Mouse (Mus musculus) ovary, postnatal 10 days (tissue): Measurements from ENCODE around the gene Gm28038.

Source experiments
- DNase-seq: peaks from one replicate; pipeline ENCODE4 v3.0.0; 2022; ENCODE audit warnings: low spot score

Gene Gm28038

DNA sequence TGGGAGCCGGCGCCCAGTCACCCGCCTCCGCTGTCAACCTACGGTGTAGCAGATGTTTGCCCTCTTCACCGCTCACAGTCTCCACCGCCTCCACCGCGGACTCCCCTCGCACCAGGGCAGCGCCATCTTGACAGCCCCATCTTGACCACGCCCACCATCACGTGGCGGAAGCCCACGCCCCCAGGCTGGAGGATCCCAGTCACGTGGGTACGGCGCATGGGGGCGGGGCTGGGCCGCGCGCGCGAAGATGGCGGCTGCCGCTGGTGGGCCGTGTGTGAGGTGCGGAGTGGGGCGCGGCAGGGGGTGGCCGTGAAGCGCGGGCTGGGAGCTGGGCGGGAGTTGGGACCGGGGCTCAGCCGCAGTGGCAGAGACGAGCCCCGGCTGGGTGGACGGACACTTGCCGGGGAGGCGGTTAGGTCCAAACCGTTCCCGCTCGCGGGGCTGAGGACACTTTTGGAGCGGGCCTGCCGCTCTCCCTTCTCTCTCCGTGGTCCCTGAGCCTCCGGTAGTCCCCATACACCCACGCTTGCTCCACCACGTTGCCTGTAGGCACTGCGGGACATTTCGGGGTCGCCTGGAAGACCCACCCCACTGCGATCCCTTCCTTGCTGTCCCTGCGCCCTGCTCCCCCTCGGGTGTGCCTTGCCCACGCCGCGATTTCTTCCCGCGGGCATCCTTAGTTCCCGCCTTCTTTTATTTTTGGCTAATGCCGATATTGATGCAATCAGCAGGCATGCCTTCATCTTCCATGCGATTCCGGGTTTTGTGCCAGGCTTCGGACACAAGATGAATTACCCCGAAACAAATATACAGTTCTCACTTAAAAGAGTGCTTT, 5.6 kb downstream of the Gm28038 start, which contains the start of the genes Dolk and Nup188:
TSS of gene Dolk (minus strand) at position 143 of the 835 bp plus-strand sequence.
TSS of gene Nup188 (plus strand) at position 206 of the 835 bp plus-strand sequence.
- peak; percentile 93 for DNase-seq

DNA sequence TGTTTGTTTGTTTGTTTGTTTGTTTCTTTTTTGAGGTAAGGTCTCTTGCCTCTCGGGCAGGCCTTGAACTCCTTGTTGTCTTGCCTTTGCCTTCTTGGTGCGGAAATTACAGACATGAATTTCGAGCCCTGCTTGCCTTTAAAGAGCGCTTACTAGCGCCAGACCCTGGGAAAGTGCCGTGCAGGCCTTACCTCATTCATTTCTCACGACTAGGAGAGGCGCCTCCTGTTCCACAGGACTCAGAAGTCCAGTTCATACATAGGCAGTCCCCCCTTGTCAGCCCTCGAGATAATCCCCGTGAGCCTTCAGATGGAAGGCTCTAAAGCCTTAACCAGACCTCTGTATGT, 6.2 kb downstream of the Gm28038 start:
- DNase-seq: no peak

DNA sequence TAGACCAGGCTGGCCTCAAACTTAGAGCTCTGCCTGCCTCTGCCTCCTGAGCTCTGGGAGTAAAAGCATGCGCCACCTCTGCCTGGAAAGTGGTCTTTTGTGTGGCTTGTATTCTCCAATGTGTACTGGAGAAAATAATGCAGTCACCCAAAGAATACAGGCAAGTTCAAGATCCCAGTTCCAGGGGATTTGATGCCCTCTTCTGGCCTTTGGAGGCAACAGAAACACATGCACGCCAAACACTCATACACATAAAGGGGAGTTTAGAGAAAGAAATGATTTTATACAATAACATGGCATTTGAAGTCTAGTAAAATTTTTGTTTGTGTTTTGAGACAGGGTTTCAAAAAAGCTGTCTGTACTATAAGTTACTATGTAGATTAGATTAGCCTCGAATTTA, 18.7 kb downstream of the Gm28038 start:
- no peak for DNase-seq

DNA sequence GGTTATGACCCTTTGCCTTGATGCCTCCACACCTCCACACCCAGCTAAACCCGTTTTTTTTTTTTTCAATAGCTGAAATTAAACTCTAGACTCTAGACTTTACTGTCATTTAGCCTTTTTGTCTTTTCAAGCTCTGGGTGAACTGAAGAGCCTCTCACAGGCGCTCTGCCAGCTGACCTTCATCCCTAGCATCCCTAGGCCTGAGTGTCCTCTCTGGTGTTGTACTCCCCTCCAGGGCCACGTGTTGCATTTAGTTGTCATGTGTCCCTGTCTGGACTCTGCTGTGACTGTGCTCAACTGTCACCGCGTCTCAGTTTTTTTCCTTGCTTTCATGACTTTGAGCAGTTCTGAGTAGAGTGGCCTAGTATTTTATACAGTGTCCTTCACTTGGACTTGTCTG, 19.1 kb downstream of the Gm28038 start:
- DNase-seq: no peak

DNA sequence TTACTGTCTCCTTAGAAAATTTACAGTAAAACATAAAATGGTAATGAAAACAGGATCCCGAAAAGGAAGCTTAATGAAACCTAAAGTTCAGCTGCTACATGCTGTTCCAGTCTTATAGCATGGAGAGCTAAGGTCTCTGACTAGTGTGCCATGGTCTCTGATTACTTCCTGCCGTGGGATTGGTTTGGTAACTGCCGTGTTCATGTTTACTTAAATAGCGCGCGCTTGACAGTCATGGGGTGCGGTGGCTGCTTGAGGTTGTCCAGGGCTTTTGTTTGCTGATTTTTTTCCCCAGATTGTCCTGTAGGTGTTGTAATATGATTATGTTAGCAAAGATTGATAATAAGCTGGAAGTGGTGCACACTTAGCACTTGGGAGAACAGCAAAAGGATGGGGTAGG, 25.2 kb downstream of the Gm28038 start:
- DNase-seq: no peak

DNA sequence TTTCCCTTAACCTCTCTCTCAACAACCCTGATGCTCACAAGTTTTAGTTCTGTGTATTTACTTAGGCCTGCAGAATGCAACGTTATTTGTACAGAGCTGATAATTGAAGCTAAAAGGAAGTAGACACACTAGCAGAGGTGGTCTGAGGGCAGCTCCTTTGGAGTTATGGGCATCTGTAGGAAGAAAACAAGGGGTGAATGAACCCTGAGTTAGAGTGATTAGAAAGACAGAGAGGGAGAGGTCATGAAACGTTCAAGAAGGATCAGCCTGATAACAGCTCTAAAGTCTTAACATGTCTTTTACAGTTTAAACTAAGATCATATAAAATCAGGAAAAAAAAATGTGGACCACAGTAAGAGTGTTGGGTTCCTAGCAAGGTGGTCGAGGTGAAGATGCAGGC, 28.5 kb downstream of the Gm28038 start:
- no peak for DNase-seq

DNA sequence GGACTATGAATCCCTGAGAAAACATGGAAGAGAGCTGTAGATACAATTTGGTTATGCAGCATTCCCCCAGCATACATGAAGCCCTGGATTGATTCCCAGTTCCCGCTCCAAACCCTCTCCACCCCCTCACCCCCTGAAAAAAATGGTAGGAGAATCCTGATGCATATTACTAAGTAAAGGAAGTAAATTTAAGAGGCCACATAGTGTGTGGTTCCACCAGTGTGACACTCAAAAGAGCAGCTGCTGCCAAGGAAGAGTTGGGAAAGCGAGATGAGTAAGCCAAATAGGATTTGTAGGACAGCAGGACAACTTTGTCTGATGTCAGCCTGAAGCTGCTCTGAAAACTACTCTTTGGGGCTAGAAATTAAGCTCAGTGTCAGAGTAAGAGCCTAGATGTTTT, 30.6 kb downstream of the Gm28038 start:
- no peak for DNase-seq

DNA sequence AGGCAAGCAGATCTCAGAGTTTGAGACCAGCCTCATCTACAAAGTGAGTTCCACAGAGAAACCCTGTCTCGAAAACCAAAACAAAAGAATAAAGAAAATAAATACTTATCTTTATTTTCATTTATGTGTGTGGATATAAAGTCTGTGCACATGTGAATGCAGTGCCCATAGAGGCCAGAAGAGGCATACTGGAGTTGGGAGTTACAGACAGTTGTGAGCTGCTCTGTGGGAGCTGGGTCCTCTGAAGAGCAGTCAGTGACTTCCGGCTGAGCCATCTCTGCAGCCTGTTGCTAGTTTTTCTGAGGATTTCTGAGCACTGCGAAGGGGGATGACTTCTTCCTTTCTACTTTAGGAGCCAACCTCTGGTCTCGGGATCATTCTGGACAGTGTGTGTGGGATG, 35.3 kb downstream of the Gm28038 start:
- no peak for DNase-seq

DNA sequence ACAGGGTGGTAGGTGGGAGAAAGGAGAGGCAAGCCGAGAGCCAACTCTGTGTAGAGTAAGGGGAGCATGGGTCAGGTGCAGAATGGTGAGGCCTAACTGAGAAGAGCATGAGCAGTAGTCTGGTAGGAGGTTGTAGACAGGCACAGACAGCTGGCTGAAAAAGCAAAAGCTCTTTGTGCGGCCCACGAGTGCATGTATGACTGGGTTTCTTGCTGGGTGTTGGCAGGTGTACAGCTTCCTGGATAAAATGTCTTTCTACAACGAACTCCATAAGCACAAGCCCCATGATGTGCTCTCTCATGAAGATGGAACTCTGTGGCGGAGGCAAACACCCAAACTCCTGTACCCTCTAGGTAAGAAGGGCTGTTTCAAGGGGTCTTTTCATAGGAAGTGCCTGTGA, 36.1 kb downstream of the Gm28038 start:
- DNase-seq: no peak

DNA sequence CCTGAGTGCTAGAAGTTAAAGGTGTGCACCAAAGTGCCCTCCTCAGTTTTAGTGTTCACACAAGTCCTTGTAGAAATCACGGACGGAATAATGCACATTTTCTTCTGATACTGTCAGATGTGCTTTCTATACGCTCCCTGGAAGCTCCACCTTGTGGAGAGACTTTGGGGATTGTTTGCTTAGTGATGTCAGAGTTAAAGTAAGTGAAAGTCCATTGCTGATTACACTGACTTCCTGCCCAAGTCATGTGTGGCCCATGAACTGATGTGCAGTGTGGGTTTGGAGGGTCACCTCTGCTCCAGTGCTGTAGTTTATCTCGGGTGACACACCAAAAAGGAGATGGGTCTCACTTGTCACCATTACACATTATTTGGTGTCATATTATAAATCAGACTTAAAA, 38.4 kb downstream of the Gm28038 start:
- DNase-seq: no peak

DNA sequence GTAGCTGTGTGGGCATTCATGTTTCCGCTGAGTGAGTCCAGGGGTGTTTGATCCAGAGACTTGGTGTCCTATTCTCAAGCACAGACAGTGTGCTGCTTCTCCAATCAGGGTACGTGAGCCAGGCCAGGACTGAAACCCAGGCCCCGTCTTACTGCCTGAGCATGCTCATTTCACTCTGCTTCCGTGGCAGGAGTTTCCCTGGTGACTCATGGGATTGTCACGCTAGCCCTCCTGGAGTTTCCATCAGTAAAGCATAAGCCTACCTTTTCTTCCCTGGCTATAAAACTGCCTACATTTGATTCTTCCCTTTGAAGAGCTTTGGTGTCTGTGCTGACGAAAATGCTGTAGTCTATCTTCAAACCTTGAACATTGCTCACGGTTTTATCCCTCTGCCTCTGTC, 42.3 kb downstream of the Gm28038 start:
- no peak for DNase-seq

DNA sequence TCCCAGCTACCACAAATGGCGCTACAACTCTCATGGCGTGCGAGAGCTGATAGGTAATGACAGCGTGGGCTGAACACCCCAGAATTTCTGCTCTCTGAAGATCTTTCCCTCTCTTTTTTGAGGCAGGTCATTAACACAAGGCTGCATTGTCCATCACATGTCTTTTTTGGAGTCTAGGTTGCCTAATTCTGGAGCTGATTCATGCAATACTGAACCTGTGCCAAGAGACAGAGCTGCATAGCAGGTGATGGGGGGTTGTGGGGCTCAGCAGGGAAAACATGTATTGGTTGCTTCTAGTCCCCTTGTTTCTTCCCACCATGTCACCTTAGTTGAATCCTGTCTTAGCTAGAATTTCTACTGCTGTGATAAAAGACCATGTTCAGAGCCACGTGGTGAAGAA, 44.5 kb downstream of the Gm28038 start:
- DNase-seq: no peak

DNA sequence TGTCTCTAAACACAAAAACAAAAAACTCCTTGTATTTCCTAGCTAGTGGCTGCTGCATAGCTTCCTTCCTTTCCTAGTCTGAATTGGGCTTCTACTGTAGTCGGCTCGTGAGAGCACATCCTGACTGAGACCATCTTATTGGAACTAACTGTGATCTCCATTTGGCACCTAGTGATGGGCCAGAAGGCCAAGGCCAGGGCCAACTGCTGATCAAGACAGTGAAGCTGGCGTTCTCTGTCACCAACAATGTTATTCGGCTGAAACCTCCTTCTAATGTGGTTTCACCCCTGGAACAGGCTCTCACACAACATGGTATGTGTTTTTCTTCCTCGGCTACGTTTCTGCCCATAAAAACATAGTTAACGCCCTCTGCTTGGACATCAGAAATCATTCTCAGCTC, 46.4 kb downstream of the Gm28038 start:
- no peak for DNase-seq

DNA sequence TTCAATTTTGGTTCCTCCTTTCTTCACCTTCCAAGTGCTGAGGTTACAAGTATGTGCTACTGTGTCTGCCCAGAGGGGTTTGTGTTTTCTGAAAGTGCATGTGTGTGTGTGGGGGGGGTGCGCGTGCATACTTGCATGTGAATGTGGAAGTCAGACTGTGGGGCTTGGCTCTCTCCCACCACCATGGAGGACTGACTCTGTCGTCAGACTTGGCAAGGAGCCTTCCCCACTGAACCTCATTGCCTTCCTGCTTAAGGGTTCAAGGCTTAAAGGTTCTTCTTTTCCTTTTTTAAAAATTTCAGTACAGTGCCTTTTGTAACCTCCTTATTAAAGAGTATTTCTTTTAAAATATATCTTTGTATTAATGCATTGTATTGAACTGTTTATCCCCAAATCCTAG, 47.9 kb downstream of the Gm28038 start:
- DNase-seq: no peak

DNA sequence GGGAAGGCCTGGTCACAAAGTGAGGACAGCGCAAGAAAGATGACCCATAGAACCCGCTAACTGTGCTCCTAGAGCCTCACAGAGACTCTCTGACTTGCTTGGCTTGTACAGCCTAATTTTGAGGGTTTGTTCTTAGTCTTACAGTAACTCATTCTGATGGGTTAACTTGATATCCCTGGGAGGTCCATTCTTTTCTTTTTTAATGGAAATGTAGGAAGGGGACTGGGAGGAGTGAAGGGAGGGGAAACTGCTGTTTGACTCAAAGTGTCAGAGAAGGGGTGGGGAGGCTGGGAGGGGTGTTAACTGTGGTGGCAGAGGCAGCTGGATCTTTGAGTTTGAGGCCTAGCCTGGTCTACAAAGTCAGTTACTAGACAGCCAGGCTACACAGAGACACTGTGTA, 54.5 kb downstream of the Gm28038 start:
- DNase-seq: no peak

DNA sequence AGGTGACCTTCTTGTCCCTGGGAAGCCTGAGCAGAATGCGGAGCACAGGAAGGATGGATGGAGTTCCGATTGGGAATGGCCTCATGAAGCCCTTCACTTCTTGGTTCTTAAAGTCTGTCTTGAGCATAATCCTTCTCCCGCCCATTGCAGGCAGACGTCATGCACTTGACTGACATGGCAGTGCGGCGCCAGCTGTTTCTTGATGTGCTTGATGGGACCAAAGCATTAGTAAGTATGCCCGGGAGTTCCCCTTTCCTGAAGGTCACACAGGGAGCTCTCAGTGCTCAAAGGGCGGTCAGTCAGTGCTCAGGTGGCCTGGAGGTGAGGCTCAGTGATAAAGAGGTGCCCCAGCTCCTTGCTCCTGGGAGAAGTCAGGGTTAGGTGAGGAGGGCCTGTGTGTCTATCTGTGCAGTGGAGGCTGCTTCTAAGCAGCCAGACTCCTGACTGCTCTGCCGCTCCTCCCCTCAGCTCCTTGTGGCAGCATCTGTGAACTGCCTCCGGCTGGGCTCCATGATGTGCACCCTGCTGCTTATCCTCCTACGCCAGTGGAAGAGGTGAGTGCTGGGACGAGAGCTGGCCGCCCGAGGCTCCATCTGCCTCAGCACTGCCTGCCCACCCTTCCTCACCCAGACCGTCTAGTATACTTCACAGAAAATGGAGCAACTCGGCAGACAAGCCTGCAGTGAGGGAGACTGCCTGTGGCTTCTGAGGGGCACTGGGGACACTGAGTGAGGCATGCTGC, 55.5 kb downstream of the Gm28038 start:
- no peak for DNase-seq

DNA sequence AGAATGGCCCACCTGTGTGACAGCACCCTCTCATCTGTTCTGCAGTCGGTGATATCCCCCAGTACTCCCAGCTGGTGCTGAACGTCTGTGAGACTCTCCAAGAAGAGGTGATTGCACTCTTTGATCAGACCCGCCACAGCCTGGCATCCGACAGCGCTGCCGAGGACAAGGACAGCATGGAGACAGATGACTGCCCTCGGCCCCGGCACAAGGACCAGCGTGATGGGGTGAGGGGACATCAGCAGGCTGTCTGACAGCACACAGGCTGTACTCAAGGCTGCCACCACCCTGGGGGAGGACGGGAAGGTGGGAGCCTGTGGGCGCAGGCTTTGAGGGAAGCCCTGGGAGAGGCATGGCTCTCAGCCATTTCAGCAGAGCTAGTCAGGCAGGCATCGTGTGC, 56.3 kb downstream of the Gm28038 start:
- DNase-seq: no peak

DNA sequence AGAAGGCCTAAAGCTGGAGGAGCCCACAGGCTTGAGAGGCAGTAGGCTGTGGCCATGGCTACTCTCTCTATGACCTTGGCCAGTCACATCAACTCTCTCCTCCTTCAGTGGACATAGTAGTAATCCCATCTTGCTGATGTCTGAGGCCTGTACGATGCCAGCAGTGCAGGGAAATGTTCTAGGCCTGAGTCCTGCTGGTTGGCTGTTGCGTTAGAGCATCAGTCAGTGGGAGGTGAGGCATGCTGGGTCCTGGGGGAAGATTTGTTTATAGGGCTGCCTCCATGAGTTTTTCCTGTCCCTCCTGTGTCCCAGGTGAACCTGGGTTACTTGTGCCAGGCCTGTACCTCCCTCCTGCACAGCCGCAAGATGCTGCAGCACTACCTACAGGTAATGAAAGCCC, 61.2 kb downstream of the Gm28038 start:
- DNase-seq: no peak

DNA sequence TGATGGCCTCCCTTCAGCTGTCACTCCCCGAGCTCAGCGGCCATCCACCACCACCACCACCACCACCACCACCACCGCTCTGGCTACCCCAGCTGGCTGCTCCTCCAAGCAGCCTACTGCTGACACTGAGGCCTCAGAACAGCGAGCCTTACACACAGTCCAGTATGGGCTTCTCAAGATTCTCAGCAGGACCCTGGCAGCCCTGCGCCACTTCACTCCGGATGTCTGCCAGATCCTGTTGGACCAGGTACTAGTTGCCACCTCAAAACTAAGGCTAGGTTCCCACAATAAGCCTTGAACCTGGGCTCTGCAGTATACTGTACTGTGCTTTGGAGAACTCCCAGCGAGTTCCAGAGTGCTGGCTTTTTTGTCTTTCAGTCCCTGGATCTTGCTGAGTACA, 61.7 kb downstream of the Gm28038 start:
- DNase-seq: no peak

DNA sequence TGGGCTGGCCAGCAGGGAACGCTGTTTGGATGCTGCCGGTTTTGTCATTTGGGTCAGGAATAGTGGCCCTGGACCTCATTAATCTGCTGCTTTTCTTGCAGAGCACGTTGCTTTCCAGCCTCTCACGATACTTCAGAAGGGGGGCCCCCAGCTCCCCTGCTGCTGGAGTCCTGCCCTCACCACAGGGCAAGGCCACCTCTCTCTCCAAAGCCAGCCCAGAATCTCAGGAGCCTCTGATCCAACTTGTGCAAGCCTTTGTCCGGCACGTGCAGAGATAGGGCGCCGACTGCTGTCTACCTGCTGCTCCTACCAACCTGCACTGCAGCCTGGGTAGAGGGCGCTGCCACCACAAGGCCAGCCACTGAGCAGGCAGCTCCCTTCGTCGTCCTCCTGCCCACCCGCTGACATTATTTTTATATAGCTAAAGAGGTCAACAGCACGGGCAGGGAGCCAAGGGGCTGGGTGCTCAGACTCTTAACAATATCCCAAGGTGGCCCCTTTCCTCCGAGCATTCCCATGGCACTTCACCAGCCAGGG, 62.8 kb downstream of the Gm28038 start:
- DNase-seq: no peak

DNA sequence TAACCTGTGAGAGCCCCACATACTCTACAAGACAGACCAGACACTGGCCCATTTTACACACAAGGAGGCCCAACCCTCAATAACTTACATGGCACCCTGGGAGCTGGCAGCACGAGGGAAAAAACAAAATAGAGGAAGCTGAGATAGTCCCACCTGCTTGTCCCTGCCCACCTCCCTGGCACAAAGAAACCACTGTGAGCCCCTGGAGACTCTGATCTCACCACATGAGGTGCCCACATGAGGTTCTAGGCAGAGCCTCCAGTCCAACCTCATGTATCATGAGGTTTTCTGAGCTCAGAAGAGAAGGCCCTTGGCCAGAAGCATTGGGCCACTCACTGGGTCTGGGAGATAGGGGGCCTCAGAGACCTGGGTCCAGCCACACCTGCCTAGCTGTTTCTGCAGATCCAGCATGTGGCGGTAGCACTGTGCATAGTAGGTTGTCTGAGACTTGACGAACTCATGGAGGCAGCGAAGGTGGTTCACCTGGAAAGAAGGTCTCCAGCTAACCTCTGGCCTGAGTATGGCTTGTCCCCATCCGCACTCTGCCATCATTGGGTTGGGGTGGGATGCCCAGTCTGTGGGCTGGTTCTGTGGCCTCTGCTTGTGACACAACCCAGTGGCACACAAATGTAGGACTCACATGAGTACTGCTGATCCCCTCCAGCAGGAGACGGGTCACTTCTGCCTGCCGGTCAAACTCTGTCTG, 65.3 kb downstream of the Gm28038 start:
- DNase-seq: no peak

DNA sequence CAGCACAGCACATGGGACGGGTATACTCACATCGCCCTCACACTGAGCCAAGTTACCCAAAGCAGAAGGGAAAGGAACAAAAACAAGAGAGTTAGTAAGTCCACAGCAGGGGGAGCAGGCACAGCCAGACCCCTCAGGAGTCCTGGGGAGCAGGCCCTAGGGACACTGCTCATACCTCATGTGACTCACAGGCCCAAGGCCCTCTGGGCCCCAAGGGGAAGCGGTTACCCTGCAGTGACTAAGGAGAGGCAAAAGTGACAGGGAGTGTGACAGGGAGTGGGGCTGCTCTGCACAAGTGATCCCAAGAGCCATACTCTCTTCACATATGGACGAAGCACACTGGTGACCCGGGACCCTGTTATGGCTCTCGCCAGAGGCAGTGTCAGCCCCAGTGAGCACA, 68.4 kb downstream of the Gm28038 start:
- DNase-seq: no peak
